Mouse (Mus musculus): ENCODE data around the gene Ildr2. TPM values are rescaled to one million over a fixed set of nuclear protein-coding genes. Genes with fewer than 3 reads are reported as not detected.

Gene Ildr2
- polyA plus RNA-seq, 1 experiment: 1.9 TPM

DNA sequence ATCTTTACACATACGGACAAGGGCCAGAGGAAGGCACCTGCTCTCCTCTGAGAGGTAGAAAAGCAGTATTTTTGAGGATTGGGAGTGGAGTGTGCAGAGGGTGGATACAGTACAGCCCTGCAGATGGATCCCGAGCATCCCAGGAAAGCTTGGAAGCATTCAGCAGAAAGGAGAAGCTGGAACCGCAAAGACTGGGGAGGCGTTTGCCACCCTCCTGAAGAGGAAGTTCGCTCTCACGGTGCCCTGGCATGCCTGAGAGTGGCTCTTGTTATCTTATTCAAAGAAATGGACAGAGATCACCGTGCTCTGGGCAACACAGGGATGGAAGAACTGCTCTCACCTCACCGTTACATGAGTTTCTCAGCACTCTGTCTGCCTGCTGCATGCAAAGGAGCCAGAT is 30.5 kb downstream of the Ildr2 start:
- Histone ChIP-seq H3ac (ENCODE audit: control insufficient read depth, insufficient read length) (no peak overlapping the region), H3K4me2 (ENCODE audit: low read depth) (no peak overlapping the region), H3K4me3 (no peak overlapping the region), H3K36me3 (ENCODE audit: control insufficient read depth, insufficient read depth) (no peaks in the 10 kb centered on the region), H3K79me2 (ENCODE audit: control insufficient read depth, insufficient read depth) (no peaks in the 10 kb centered on the region), H3K27me3 (ENCODE audit: control insufficient read depth, insufficient read depth, insufficient read length) (no peaks in the 10 kb centered on the region)
- TF ChIP-seq MYOD1 (IDR thresholded peaks at IDR 0.05; ENCODE audit: control insufficient read depth in 1 of 3, insufficient read length in 2 of 3, low read depth in 2 of 3) (no peak), POLR2A (IDR thresholded peaks at IDR 0.05; ENCODE audit: insufficient read length, low read depth) (no peak), POLR2AphosphoS2 (IDR thresholded peaks at IDR 0.05; ENCODE audit: insufficient read length, low read depth) (no peak), SRF (IDR thresholded peaks at IDR 0.05; ENCODE audit: control insufficient read depth, insufficient read length, low read depth) (no peak), REST (IDR thresholded peaks at IDR 0.05; ENCODE audit: insufficient read depth, insufficient read length) (no peak), E2F4 (IDR thresholded peaks at IDR 0.05; ENCODE audit: insufficient read depth) (no peak), CEBPB (IDR thresholded peaks at IDR 0.05; ENCODE audit: insufficient read depth, poor library complexity, severe bottlenecking) (no peak), USF1 (IDR thresholded peaks at IDR 0.05; ENCODE audit: low read depth) (no peak), TCF3 (IDR thresholded peaks at IDR 0.05; ENCODE audit: insufficient read length, low read depth) (no peak), TCF12 (IDR thresholded peaks at IDR 0.05; ENCODE audit: insufficient read depth, poor library complexity, severe bottlenecking) (no peak), MAX (IDR thresholded peaks at IDR 0.05; ENCODE audit: low read depth) (no peak), MYOG (IDR thresholded peaks at IDR 0.05; ENCODE audit: control insufficient read depth in 1 of 3, insufficient read depth in 1 of 3, insufficient read length in 2 of 3, low read depth in 2 of 3) (no peak)

DNA sequence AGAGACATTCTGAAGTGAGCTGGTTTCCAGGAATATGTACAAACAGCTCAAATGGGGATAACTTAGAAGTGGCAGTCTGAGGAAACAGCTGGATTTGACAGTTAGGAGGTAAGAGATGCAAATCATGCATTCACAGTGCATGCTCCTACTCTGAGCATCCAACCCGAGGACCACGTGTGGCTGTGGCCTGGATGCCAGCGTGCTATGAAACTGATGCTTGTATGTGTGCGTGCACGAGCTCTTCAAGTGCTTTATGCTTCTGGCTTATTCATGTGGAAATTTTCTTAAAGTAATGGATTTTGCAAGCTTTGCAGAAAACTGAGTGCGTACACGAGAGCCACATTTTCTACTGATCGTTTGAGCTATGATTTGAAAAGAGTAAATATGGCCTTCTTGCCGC is 32.3 kb downstream of the Ildr2 start:
- Histone ChIP-seq H3K79me2 (ENCODE audit: control insufficient read depth, insufficient read depth) (no peaks in the 10 kb centered on the region), H3K36me3 (ENCODE audit: control insufficient read depth, insufficient read depth) (no peaks in the 10 kb centered on the region), H3K4me2 (ENCODE audit: low read depth) (no peak overlapping the region), H3K4me3 (no peak overlapping the region), H3K27me3 (ENCODE audit: control insufficient read depth, insufficient read depth, insufficient read length) (no peaks in the 10 kb centered on the region), H3ac (ENCODE audit: control insufficient read depth, insufficient read length) (no peak overlapping the region)
- TF ChIP-seq CEBPB (IDR thresholded peaks at IDR 0.05; ENCODE audit: insufficient read depth, poor library complexity, severe bottlenecking): no peak
- TF ChIP-seq REST (IDR thresholded peaks at IDR 0.05; ENCODE audit: insufficient read depth, insufficient read length): no peak
- TF ChIP-seq TCF12 (IDR thresholded peaks at IDR 0.05; ENCODE audit: insufficient read depth, poor library complexity, severe bottlenecking): no peak
- no peak for TF ChIP-seq E2F4 (IDR thresholded peaks at IDR 0.05; ENCODE audit: insufficient read depth)
- TF ChIP-seq TCF3 (IDR thresholded peaks at IDR 0.05; ENCODE audit: insufficient read length, low read depth): no peak
- no peak for TF ChIP-seq MYOD1 (IDR thresholded peaks at IDR 0.05; ENCODE audit: control insufficient read depth in 1 of 3, insufficient read length in 2 of 3, low read depth in 2 of 3)
- no peak for TF ChIP-seq POLR2AphosphoS2 (IDR thresholded peaks at IDR 0.05; ENCODE audit: insufficient read length, low read depth)
- TF ChIP-seq SRF (IDR thresholded peaks at IDR 0.05; ENCODE audit: control insufficient read depth, insufficient read length, low read depth): no peak

DNA sequence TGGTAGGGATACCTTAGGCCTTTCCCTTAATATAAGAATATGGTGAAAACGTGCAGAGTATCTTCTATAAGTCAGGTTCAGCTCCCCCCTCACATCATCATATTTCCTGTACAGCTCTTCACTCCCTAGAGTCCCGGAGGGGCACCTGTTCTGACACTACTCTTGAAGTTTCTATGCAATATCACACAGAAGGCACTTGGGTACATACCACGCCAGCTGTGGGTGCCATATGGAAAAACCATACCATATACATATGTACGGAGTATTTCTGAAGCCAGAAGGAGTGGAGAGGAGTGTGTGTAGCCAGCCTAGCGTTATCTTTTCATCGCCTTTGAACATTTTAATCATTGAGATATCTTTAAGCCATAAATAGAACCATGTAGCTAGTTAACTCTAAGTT is 36.6 kb downstream of the Ildr2 start:
- Histone ChIP-seq H3K4me3 (no peak overlapping the region), H3K27me3 (ENCODE audit: control insufficient read depth, insufficient read depth, insufficient read length) (no peaks in the 10 kb centered on the region), H3ac (ENCODE audit: control insufficient read depth, insufficient read length) (no peak overlapping the region), H3K79me2 (ENCODE audit: control insufficient read depth, insufficient read depth) (no peaks in the 10 kb centered on the region), H3K36me3 (ENCODE audit: control insufficient read depth, insufficient read depth) (no peaks in the 10 kb centered on the region), H3K4me2 (ENCODE audit: low read depth) (no peak overlapping the region)
- TF ChIP-seq REST (IDR thresholded peaks at IDR 0.05; ENCODE audit: insufficient read depth, insufficient read length) (no peak), USF1 (IDR thresholded peaks at IDR 0.05; ENCODE audit: low read depth) (no peak), POLR2A (IDR thresholded peaks at IDR 0.05; ENCODE audit: insufficient read length, low read depth) (no peak), MAX (IDR thresholded peaks at IDR 0.05; ENCODE audit: low read depth) (no peak), TCF12 (IDR thresholded peaks at IDR 0.05; ENCODE audit: insufficient read depth, poor library complexity, severe bottlenecking) (no peak), E2F4 (IDR thresholded peaks at IDR 0.05; ENCODE audit: insufficient read depth) (no peak), MYOG (IDR thresholded peaks at IDR 0.05; ENCODE audit: control insufficient read depth in 1 of 3, insufficient read depth in 1 of 3, insufficient read length in 2 of 3, low read depth in 2 of 3) (no peak), TCF3 (IDR thresholded peaks at IDR 0.05; ENCODE audit: insufficient read length, low read depth) (no peak), POLR2AphosphoS2 (IDR thresholded peaks at IDR 0.05; ENCODE audit: insufficient read length, low read depth) (no peak), CEBPB (IDR thresholded peaks at IDR 0.05; ENCODE audit: insufficient read depth, poor library complexity, severe bottlenecking) (no peak), MYOD1 (IDR thresholded peaks at IDR 0.05; ENCODE audit: control insufficient read depth in 1 of 3, insufficient read length in 2 of 3, low read depth in 2 of 3) (no peak)

DNA sequence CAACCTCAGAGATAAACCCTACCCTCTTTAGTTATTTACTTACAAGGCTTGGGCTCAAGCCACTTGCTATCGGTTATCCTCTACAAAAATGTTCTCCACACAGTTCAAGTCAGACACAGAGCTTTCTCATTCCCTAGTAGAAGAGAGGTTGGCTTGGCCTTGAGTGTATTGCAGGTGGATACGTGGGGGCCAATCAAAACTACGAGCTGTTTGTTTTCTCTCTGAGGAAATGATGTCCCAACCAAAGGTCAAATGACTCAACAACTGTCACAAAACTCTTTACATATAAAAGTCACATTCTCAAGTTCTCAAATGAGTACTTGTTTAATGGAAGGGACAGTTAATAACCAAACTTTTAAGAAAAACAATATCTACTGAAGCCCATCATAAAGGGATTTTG is 39.1 kb downstream of the Ildr2 start:
- Histone ChIP-seq H3K4me3 (no peak overlapping the region), H3ac (ENCODE audit: control insufficient read depth, insufficient read length) (no peak overlapping the region), H3K79me2 (ENCODE audit: control insufficient read depth, insufficient read depth) (no peaks in the 10 kb centered on the region), H3K36me3 (ENCODE audit: control insufficient read depth, insufficient read depth) (no peaks in the 10 kb centered on the region), H3K27me3 (ENCODE audit: control insufficient read depth, insufficient read depth, insufficient read length) (no peaks in the 10 kb centered on the region), H3K4me2 (ENCODE audit: low read depth) (no peak overlapping the region)
- TF ChIP-seq MYOD1 (IDR thresholded peaks at IDR 0.05; ENCODE audit: control insufficient read depth in 1 of 3, insufficient read length in 2 of 3, low read depth in 2 of 3) (no peak), POLR2A (IDR thresholded peaks at IDR 0.05; ENCODE audit: insufficient read length, low read depth) (no peak), MAX (IDR thresholded peaks at IDR 0.05; ENCODE audit: low read depth) (no peak), TCF3 (IDR thresholded peaks at IDR 0.05; ENCODE audit: insufficient read length, low read depth) (no peak), TCF12 (IDR thresholded peaks at IDR 0.05; ENCODE audit: insufficient read depth, poor library complexity, severe bottlenecking) (no peak), SRF (IDR thresholded peaks at IDR 0.05; ENCODE audit: control insufficient read depth, insufficient read length, low read depth) (no peak), REST (IDR thresholded peaks at IDR 0.05; ENCODE audit: insufficient read depth, insufficient read length) (no peak), CEBPB (IDR thresholded peaks at IDR 0.05; ENCODE audit: insufficient read depth, poor library complexity, severe bottlenecking) (no peak)

DNA sequence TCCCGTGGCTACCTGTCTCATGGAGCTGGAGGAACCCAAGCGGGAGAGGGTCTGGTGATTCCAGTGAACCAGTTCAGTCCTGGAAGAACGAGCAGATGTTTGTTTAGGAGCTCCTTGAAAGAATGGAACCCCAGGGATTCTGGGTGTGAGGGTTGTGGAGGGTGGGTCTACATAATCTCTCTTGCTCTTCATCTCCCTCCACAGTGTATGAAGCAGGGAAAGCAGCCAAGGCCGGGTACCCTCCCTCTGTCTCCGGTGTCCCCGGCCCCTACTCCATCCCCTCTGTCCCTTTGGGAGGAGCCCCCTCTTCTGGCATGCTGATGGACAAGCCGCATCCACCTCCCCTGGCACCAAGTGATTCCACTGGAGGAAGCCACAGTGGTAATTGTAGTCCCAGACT is 41.6 kb downstream of the Ildr2 start:
- no peak overlapping the region for H3K4me2 ChIP-seq (ENCODE audit: low read depth)
- no peaks in the 10 kb centered on the region for H3K27me3 ChIP-seq (ENCODE audit: control insufficient read depth, insufficient read depth, insufficient read length)
- H3K79me2 ChIP-seq (ENCODE audit: control insufficient read depth, insufficient read depth): no peaks in the 10 kb centered on the region
- H3ac ChIP-seq (ENCODE audit: control insufficient read depth, insufficient read length): no peak overlapping the region
- H3K36me3 ChIP-seq (ENCODE audit: control insufficient read depth, insufficient read depth): no peaks in the 10 kb centered on the region
- no peak overlapping the region for H3K4me3 ChIP-seq
- TF ChIP-seq MAX (IDR thresholded peaks at IDR 0.05; ENCODE audit: low read depth) (no peak), E2F4 (IDR thresholded peaks at IDR 0.05; ENCODE audit: insufficient read depth) (no peak), MYOD1 (IDR thresholded peaks at IDR 0.05; ENCODE audit: control insufficient read depth in 1 of 3, insufficient read length in 2 of 3, low read depth in 2 of 3) (no peak), MYOG (IDR thresholded peaks at IDR 0.05; ENCODE audit: control insufficient read depth in 1 of 3, insufficient read depth in 1 of 3, insufficient read length in 2 of 3, low read depth in 2 of 3) (no peak), CEBPB (IDR thresholded peaks at IDR 0.05; ENCODE audit: insufficient read depth, poor library complexity, severe bottlenecking) (no peak), POLR2AphosphoS2 (IDR thresholded peaks at IDR 0.05; ENCODE audit: insufficient read length, low read depth) (no peak), TCF12 (IDR thresholded peaks at IDR 0.05; ENCODE audit: insufficient read depth, poor library complexity, severe bottlenecking) (no peak), POLR2A (IDR thresholded peaks at IDR 0.05; ENCODE audit: insufficient read length, low read depth) (no peak), REST (IDR thresholded peaks at IDR 0.05; ENCODE audit: insufficient read depth, insufficient read length) (no peak), USF1 (IDR thresholded peaks at IDR 0.05; ENCODE audit: low read depth) (no peak), SRF (IDR thresholded peaks at IDR 0.05; ENCODE audit: control insufficient read depth, insufficient read length, low read depth) (no peak), TCF3 (IDR thresholded peaks at IDR 0.05; ENCODE audit: insufficient read length, low read depth) (no peak)

Data from myocyte (in vitro differentiated cells).